Mouse (Mus musculus): ENCODE data around the gene Pnkp.

- no peak for TF ChIP-seq CTCF (IDR thresholded peaks at IDR 0.05)
- no peak for TF ChIP-seq EP300 (IDR thresholded peaks at IDR 0.05)
Observed at GRCm38 (mm10) chr7:44867802-44868201, 10.9 kb downstream of the Pnkp start.

All from lung, postnatal 0 days (tissue).